Mouse (Mus musculus): Measurements from ENCODE around the gene Dtx1. TPM values are rescaled to one million over a fixed set of nuclear protein-coding genes. Genes with fewer than 3 reads are reported as not detected.

The Dtx1 gene
- polyA plus RNA-seq, 1 experiment from 2014 or later, result 3.6 TPM

DNA sequence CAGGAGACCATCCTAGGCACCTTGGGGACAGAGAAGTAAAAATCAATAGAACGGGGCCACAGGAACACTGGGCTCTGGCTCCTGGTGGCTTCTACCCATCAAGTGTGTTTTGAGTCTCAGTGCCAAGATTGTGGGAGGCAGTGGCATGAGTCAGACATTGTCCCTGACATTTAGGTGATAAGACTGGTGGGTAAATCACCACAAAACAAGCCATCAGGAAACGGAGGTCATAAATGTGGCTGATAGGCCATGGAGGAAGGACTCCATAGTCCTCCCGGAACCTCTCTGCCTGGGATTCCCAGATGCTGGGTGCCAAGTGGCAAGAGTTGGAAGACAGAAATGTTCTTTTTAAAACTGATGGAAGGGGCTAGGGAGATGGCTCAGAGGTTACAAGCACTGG lies 67.5 kb downstream of the Dtx1 start:
- WGBS, result 75% methylated on average over 3 of the region's 3 CpGs
- Histone ChIP-seq H3K27me3 (ENCODE audit: control insufficient read depth, insufficient read depth, low read length) (peaks cover 15% of the 10 kb centered on the region), H3K9ac (ENCODE audit: low read length) (no peak overlapping the region), H3K4me3 (replicated peaks; ENCODE audit: low read length) (no peak overlapping the region), H3K9me3 (replicated peaks; ENCODE audit: control insufficient read depth, low read length) (no peaks in the 10 kb centered on the region), H3K27ac (ENCODE audit: low read length) (no peak overlapping the region), H3K4me2 (ENCODE audit: low read depth, low read length) (no peak overlapping the region), H3K4me1 (ENCODE audit: control insufficient read depth, insufficient read depth, low read length) (peaks cover 8% of the 10 kb centered on the region; the same call in 1 of the 2 replicates), H3K36me3 (ENCODE audit: control insufficient read depth, insufficient read depth, low read length) (no peaks in the 10 kb centered on the region)
- ATAC-seq (ENCODE audit: insufficient read depth, low FRiP score), result no peak

DNA sequence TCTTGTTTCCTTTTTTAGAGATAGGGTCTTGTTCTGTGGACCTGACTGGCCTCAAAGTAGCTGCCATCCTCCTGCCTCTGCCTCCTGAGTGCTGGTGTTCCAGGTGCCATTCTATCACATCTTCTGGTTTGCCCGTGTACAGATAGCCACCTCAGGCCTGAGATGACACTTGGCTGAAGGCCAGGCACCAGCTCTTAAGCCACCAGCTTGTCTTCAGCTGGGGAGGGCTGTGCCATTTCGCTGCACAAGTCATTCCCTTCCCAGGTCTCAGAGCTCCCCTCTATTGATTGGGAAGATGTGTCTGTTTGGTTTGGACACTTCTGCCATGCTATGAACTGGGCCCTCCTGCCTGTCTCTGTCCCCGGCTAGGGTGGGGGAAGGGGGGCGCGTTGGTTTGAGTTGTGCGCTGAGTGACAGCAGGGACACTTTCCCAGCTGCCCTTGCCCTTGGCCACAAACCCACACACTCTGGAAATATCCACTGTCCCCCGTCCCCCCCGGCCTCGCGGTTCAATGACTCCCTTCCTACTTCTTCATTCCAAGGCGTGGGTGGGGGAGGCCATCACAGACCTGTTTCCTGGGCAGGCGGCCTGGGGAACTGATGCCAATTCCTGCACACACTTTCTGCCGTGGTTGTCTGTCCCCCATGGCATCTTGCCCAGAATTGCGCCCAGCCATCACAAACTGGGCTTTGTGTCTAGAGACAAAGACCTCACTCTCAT lies 68.2 kb downstream of the Dtx1 start:
- Histone ChIP-seq H3K9ac (ENCODE audit: low read length) (no peak overlapping the region), H3K27ac (ENCODE audit: low read length) (no peak overlapping the region), H3K36me3 (ENCODE audit: control insufficient read depth, insufficient read depth, low read length) (no peaks in the 10 kb centered on the region), H3K4me2 (ENCODE audit: low read depth, low read length) (no peak overlapping the region), H3K4me1 (ENCODE audit: control insufficient read depth, insufficient read depth, low read length) (peaks cover 4% of the 10 kb centered on the region; the same call in 1 of the 2 replicates), H3K4me3 (replicated peaks; ENCODE audit: low read length) (no peak overlapping the region), H3K27me3 (ENCODE audit: control insufficient read depth, insufficient read depth, low read length) (0 out of 2 replicates have a peak, but pooled peaks cover 9% of the 10 kb centered on the region), H3K9me3 (replicated peaks; ENCODE audit: control insufficient read depth, low read length) (no peaks in the 10 kb centered on the region)
- ATAC-seq (ENCODE audit: insufficient read depth, low FRiP score), result no peak
- WGBS, result 66% methylated on average over 14 of the region's 14 CpGs

DNA sequence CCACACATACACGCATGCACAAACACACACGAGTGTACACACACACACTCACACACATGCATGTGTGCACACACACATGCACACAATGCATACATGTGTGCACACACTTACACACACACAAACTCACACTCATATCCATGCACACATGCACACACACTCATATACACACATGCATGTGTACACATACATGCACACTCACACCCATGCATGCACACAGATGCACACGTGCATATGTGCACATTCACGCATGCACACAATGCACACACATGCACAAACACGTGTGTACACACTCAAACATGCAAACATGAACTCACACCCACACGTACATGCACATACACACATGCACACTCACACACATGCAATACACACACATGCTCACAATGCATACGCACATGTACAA lies 71.6 kb downstream of the Dtx1 start:
- Histone ChIP-seq H3K27ac (ENCODE audit: low read length) (no peak overlapping the region), H3K4me2 (ENCODE audit: low read depth, low read length) (no peak overlapping the region), H3K36me3 (ENCODE audit: control insufficient read depth, insufficient read depth, low read length) (no peaks in the 10 kb centered on the region), H3K4me1 (ENCODE audit: control insufficient read depth, insufficient read depth, low read length) (no peaks in the 10 kb centered on the region), H3K27me3 (ENCODE audit: control insufficient read depth, insufficient read depth, low read length) (no peaks in the 10 kb centered on the region), H3K4me3 (replicated peaks; ENCODE audit: low read length) (no peak overlapping the region), H3K9ac (ENCODE audit: low read length) (no peak overlapping the region), H3K9me3 (replicated peaks; ENCODE audit: control insufficient read depth, low read length) (no peaks in the 10 kb centered on the region)
- ATAC-seq (ENCODE audit: insufficient read depth, low FRiP score), result no peak
- 88% methylated on average over 7 of the region's 7 CpGs for WGBS

DNA sequence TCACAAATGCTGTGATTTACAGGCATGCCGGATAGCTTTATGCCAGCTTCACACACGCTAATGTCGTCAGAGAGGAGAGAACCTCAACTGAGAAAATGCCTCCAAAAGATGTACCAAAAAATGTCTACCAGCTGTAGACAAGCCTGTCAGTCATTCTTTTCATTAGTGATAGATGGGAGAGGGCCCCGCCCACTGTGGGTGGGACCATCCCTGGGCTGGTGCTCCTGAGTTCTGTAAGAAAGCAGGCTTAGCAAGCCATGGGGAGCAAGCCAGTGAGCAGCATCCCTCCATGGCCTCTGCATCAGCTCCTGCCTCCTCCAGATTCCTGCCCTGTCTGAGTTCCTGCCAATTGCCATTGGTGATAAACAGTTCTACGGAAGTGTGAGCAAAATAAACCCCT lies 76.1 kb downstream of the Dtx1 start:
- Histone ChIP-seq H3K9me3 (replicated peaks; ENCODE audit: control insufficient read depth, low read length) (peaks cover 6% of the 10 kb centered on the region; the same call in 1 of the 2 replicates), H3K4me1 (ENCODE audit: control insufficient read depth, insufficient read depth, low read length) (no peaks in the 10 kb centered on the region), H3K27me3 (ENCODE audit: control insufficient read depth, insufficient read depth, low read length) (no peaks in the 10 kb centered on the region), H3K9ac (ENCODE audit: low read length) (no peak overlapping the region), H3K36me3 (ENCODE audit: control insufficient read depth, insufficient read depth, low read length) (no peaks in the 10 kb centered on the region), H3K4me3 (replicated peaks; ENCODE audit: low read length) (no peak overlapping the region), H3K27ac (ENCODE audit: low read length) (no peak overlapping the region), H3K4me2 (ENCODE audit: low read depth, low read length) (no peak overlapping the region)
- 78% methylated on average over 5 of the region's 5 CpGs for WGBS
- ATAC-seq (ENCODE audit: insufficient read depth, low FRiP score), result no peak

DNA sequence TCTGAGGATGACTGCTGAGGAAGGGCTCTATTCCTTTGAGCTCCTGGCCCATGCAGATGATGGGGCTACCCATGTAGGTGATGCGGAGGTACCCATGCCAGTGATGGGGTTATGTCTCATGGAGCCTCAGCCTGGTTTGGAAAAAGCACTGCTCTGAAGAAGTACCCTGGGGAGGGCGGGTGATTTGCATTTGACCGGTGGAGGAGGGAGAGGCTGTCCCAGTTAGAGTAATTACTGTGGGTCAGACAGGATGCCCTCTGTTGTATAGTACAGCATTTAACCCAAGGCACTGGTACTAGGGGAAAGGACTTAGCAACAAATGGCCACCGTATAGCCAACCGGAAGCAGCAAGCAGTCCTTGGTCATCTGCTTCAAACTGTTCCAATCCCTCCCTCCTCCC lies 76.9 kb downstream of the Dtx1 start:
- no peak overlapping the region for H3K9ac ChIP-seq (ENCODE audit: low read length)
- ATAC-seq (ENCODE audit: insufficient read depth, low FRiP score), result no peak
- no peak overlapping the region for H3K4me2 ChIP-seq (ENCODE audit: low read depth, low read length)
- H3K9me3 ChIP-seq (replicated peaks; ENCODE audit: control insufficient read depth, low read length), result peaks cover 6% of the 10 kb centered on the region; the same call in 1 of the 2 replicates
- no peak overlapping the region for H3K27ac ChIP-seq (ENCODE audit: low read length)
- WGBS, result 41% methylated on average over 5 of the region's 5 CpGs
- H3K27me3 ChIP-seq (ENCODE audit: control insufficient read depth, insufficient read depth, low read length), result peaks cover under 1% of the 10 kb centered on the region; the same call in 1 of the 2 replicates
- H3K36me3 ChIP-seq (ENCODE audit: control insufficient read depth, insufficient read depth, low read length), result no peaks in the 10 kb centered on the region
- no peak overlapping the region for H3K4me3 ChIP-seq (replicated peaks; ENCODE audit: low read length)
- H3K4me1 ChIP-seq (ENCODE audit: control insufficient read depth, insufficient read depth, low read length), result no peaks in the 10 kb centered on the region

DNA sequence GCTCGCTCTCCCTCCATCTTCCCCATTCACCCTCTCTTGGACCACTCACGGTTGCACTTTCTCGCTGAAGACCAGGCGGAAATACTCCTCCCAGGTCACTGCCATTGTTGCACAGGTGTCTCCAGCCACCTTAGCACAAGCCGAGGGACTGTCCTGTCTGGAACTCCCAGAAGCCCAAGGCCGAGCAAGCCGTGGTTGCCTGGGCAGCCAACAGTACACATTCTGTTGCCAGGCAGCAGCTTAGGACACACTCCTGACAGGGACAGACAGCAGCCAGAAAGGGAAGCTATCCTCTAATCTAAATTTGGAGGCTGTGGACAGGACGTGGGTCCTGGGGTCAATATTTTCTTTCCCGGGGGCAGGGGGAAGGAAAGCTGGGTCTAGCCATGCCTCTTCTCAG lies 77.6 kb downstream of the Dtx1 start, which contains the start of gene Cfap73:
Cfap73 (minus strand) TSS at position 105 of the 400 bp plus-strand sequence.
- Histone ChIP-seq H3K36me3 (ENCODE audit: control insufficient read depth, insufficient read depth, low read length) (no peaks in the 10 kb centered on the region), H3K27ac (ENCODE audit: low read length) (no peak within 1 kb of the TSS), H3K9ac (ENCODE audit: low read length) (no peak within 1 kb of the TSS), H3K4me1 (ENCODE audit: control insufficient read depth, insufficient read depth, low read length) (no peaks in the 10 kb centered on the region), H3K4me3 (replicated peaks; ENCODE audit: low read length) (no peak within 1 kb of the TSS), H3K9me3 (replicated peaks; ENCODE audit: control insufficient read depth, low read length) (peaks cover 6% of the 10 kb centered on the region; the same call in 1 of the 2 replicates), H3K4me2 (ENCODE audit: low read depth, low read length) (no peak within 1 kb of the TSS), H3K27me3 (ENCODE audit: control insufficient read depth, insufficient read depth, low read length) (peaks cover 4% of the 10 kb centered on the region; the same call in 1 of the 2 replicates)
- no peak for ATAC-seq (ENCODE audit: insufficient read depth, low FRiP score)
- WGBS, result 39% methylated on average over 9 of the region's 9 CpGs

DNA sequence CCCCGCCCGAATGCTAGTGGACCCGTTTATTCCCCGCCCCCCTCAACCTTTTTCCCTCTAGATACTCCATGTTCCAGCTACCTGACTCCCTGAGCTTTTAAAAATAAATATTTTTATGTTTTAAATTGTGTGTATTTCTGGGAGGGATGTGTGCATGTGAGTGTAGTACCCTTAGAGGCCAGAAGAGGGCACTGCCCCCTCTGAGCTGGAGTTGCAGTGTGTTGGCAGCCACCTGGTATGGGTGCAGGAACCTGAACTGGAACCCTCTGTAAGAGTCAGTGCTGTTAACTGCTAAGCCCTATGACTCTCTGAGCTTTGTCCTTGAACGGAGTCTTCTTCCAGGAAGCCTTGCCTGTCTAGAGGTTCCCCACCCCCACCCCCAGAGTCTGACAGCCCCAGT lies 79.8 kb downstream of the Dtx1 start:
- H3K27me3 ChIP-seq (ENCODE audit: control insufficient read depth, insufficient read depth, low read length), result peaks cover 4% of the 10 kb centered on the region; the same call in 1 of the 2 replicates
- no peak overlapping the region for H3K4me2 ChIP-seq (ENCODE audit: low read depth, low read length)
- WGBS, result 87% methylated on average over 5 of the region's 5 CpGs
- no peak overlapping the region for H3K4me3 ChIP-seq (replicated peaks; ENCODE audit: low read length)
- H3K4me1 ChIP-seq (ENCODE audit: control insufficient read depth, insufficient read depth, low read length), result 0 out of 2 replicates have a peak, but pooled peaks cover 3% of the 10 kb centered on the region
- H3K9me3 ChIP-seq (replicated peaks; ENCODE audit: control insufficient read depth, low read length), result peaks cover 6% of the 10 kb centered on the region; the same call in 1 of the 2 replicates
- no peak for ATAC-seq (ENCODE audit: insufficient read depth, low FRiP score)
- H3K36me3 ChIP-seq (ENCODE audit: control insufficient read depth, insufficient read depth, low read length), result no peaks in the 10 kb centered on the region
- no peak overlapping the region for H3K9ac ChIP-seq (ENCODE audit: low read length)
- H3K27ac ChIP-seq (ENCODE audit: low read length), result no peak overlapping the region

DNA sequence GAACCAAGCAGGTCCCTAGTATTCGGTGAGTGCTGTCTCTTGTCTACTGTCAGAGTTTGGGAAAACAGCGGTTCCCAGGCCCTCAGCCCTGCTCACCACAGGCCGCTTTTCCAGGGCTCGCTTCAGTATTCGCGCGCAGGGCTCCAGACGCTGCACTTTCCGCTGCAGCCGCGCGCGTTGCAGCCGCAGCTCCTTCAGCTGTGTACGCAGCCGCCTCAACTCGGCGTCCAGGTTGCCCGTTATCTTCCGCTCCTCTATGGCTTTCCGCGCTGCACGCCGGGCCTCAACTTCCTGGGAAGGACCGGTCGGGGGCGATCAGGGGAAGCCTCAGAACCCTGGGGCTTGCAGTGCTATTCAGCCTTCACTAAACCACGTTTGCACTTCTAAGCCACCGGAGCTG lies 80.6 kb downstream of the Dtx1 start:
- ATAC-seq (ENCODE audit: insufficient read depth, low FRiP score), result no peak
- no peak overlapping the region for H3K27ac ChIP-seq (ENCODE audit: low read length)
- peaks cover 4% of the 10 kb centered on the region; the same call in 1 of the 2 replicates for H3K27me3 ChIP-seq (ENCODE audit: control insufficient read depth, insufficient read depth, low read length)
- WGBS, result 10% methylated on average over 29 of the region's 29 CpGs
- H3K9ac ChIP-seq (ENCODE audit: low read length), result no peak overlapping the region
- peaks cover 6% of the 10 kb centered on the region; the same call in 1 of the 2 replicates for H3K9me3 ChIP-seq (replicated peaks; ENCODE audit: control insufficient read depth, low read length)
- H3K36me3 ChIP-seq (ENCODE audit: control insufficient read depth, insufficient read depth, low read length), result peaks cover 3% of the 10 kb centered on the region; the same call in 1 of the 2 replicates
- 0 out of 2 replicates have a peak overlapping the region, but pooled peaks have one; percentile 1 for H3K4me3 ChIP-seq (replicated peaks; ENCODE audit: low read length)
- 0 out of 2 replicates have a peak overlapping the region, but pooled peaks have one; percentile 16 for H3K4me2 ChIP-seq (ENCODE audit: low read depth, low read length)
- 0 out of 2 replicates have a peak, but pooled peaks cover 3% of the 10 kb centered on the region for H3K4me1 ChIP-seq (ENCODE audit: control insufficient read depth, insufficient read depth, low read length)

All from stomach, embryonic 16.5 days (tissue).